Mouse (Mus musculus): ENCODE data around the gene Rab31. TPM values are rescaled to one million over a fixed set of nuclear protein-coding genes. Genes with fewer than 3 reads are reported as not detected.

The Rab31 gene
- polyA plus RNA-seq, 1 experiment from 2014 or later: 88.8 TPM

GRCm38 (mm10) chr17:65711779-65712178 is 60.8 kb downstream of the Rab31 start:
- 98% methylated on average over 5 of the region's 5 CpGs for WGBS
- no peak for ATAC-seq
- peaks cover 8% of the 10 kb centered on the region; the same call in 1 of the 2 replicates for H3K36me3 ChIP-seq (ENCODE audit: control insufficient read depth, insufficient read depth, low read length)
- no peak overlapping the region for H3K4me3 ChIP-seq (ENCODE audit: low read depth, low read length)
- no peak overlapping the region for H3K27ac ChIP-seq (ENCODE audit: low read depth, low read length)
- H3K9ac ChIP-seq (ENCODE audit: low read length): no peak overlapping the region
- DNase-seq (ENCODE audit: low spot score): no peak
- H3K4me2 ChIP-seq (ENCODE audit: low read length): no peak overlapping the region
- no peaks in the 10 kb centered on the region for H3K4me1 ChIP-seq (ENCODE audit: control insufficient read depth, insufficient read depth, low read length)
- H3K9me3 ChIP-seq (replicated peaks; ENCODE audit: control insufficient read depth, low read length): peaks cover 7% of the 10 kb centered on the region; the same call in 1 of the 2 replicates
- no peaks in the 10 kb centered on the region for H3K27me3 ChIP-seq (replicated peaks; ENCODE audit: control insufficient read depth, insufficient read depth, low read length)

- Histone ChIP-seq H3K4me3 (ENCODE audit: low read depth, low read length) (no peak overlapping the region), H3K9ac (ENCODE audit: low read length) (no peak overlapping the region), H3K9me3 (replicated peaks; ENCODE audit: control insufficient read depth, low read length) (peaks cover 7% of the 10 kb centered on the region; the same call in 1 of the 2 replicates), H3K27me3 (replicated peaks; ENCODE audit: control insufficient read depth, insufficient read depth, low read length) (no peaks in the 10 kb centered on the region), H3K27ac (ENCODE audit: low read depth, low read length) (no peak overlapping the region), H3K4me1 (ENCODE audit: control insufficient read depth, insufficient read depth, low read length) (no peaks in the 10 kb centered on the region), H3K4me2 (ENCODE audit: low read length) (no peak overlapping the region), H3K36me3 (ENCODE audit: control insufficient read depth, insufficient read depth, low read length) (peaks cover 8% of the 10 kb centered on the region; the same call in 1 of the 2 replicates)
- ATAC-seq (no peak), DNase-seq (ENCODE audit: low spot score) (no peak)
- WGBS: 95% methylated on average over 11 of the region's 11 CpGs
Measured at GRCm38 (mm10) chr17:65710576-65710975, 62.0 kb downstream of the Rab31 start.

GRCm38 (mm10) chr17:65706220-65706619 is 66.3 kb downstream of the Rab31 start:
- peak; percentile 58 for DNase-seq (ENCODE audit: low spot score)
- Histone ChIP-seq H3K27me3 (replicated peaks; ENCODE audit: control insufficient read depth, insufficient read depth, low read length) (no peaks in the 10 kb centered on the region), H3K36me3 (ENCODE audit: control insufficient read depth, insufficient read depth, low read length) (peaks cover 4% of the 10 kb centered on the region; the same call in 1 of the 2 replicates), H3K9me3 (replicated peaks; ENCODE audit: control insufficient read depth, low read length) (no peaks in the 10 kb centered on the region), H3K27ac (ENCODE audit: low read depth, low read length) (no peak overlapping the region), H3K9ac (ENCODE audit: low read length) (no peak overlapping the region), H3K4me2 (ENCODE audit: low read length) (no peak overlapping the region), H3K4me1 (ENCODE audit: control insufficient read depth, insufficient read depth, low read length) (peaks cover 7% of the 10 kb centered on the region; the same call in 1 of the 2 replicates), H3K4me3 (ENCODE audit: low read depth, low read length) (no peak overlapping the region)
- ATAC-seq: peak; percentile 29; the same call in 1 of the 2 replicates
- 77% methylated on average over 5 of the region's 5 CpGs for WGBS

- Histone ChIP-seq H3K9me3 (replicated peaks; ENCODE audit: control insufficient read depth, low read length) (no peaks in the 10 kb centered on the region), H3K27ac (ENCODE audit: low read depth, low read length) (no peak overlapping the region), H3K4me1 (ENCODE audit: control insufficient read depth, insufficient read depth, low read length) (peaks cover 12% of the 10 kb centered on the region; the same call in 1 of the 2 replicates), H3K4me2 (ENCODE audit: low read length) (no peak overlapping the region), H3K36me3 (ENCODE audit: control insufficient read depth, insufficient read depth, low read length) (no peaks in the 10 kb centered on the region), H3K4me3 (ENCODE audit: low read depth, low read length) (no peak overlapping the region), H3K27me3 (replicated peaks; ENCODE audit: control insufficient read depth, insufficient read depth, low read length) (no peaks in the 10 kb centered on the region), H3K9ac (ENCODE audit: low read length) (no peak overlapping the region)
- WGBS: 85% methylated on average over 13 of the region's 13 CpGs
- DNase-seq (ENCODE audit: low spot score) (no peak), ATAC-seq (no peak)
Measured at GRCm38 (mm10) chr17:65703527-65704391, 68.8 kb downstream of the Rab31 start.

GRCm38 (mm10) chr17:65701797-65702566 is 70.6 kb downstream of the Rab31 start:
- Histone ChIP-seq H3K36me3 (ENCODE audit: control insufficient read depth, insufficient read depth, low read length) (no peaks in the 10 kb centered on the region; the same call in 1 of the 2 replicates), H3K27ac (ENCODE audit: low read depth, low read length) (peak overlapping the region; percentile 86), H3K4me2 (ENCODE audit: low read length) (peak overlapping the region; percentile 12; the same call in 1 of the 2 replicates), H3K4me3 (ENCODE audit: low read depth, low read length) (no peak overlapping the region), H3K27me3 (replicated peaks; ENCODE audit: control insufficient read depth, insufficient read depth, low read length) (no peaks in the 10 kb centered on the region), H3K9me3 (replicated peaks; ENCODE audit: control insufficient read depth, low read length) (no peaks in the 10 kb centered on the region), H3K4me1 (ENCODE audit: control insufficient read depth, insufficient read depth, low read length) (peaks cover 12% of the 10 kb centered on the region; the same call in 1 of the 2 replicates), H3K9ac (ENCODE audit: low read length) (no peak overlapping the region)
- ATAC-seq (peak; percentile 55; the same call in 1 of the 2 replicates), DNase-seq (ENCODE audit: low spot score) (peak; percentile 70)
- 43% methylated on average over 13 of the region's 13 CpGs for WGBS

- Histone ChIP-seq H3K36me3 (ENCODE audit: control insufficient read depth, insufficient read depth, low read length) (no peaks in the 10 kb centered on the region; the same call in 1 of the 2 replicates), H3K4me1 (ENCODE audit: control insufficient read depth, insufficient read depth, low read length) (peaks cover 12% of the 10 kb centered on the region; the same call in 1 of the 2 replicates), H3K4me2 (ENCODE audit: low read length) (no peak overlapping the region), H3K27me3 (replicated peaks; ENCODE audit: control insufficient read depth, insufficient read depth, low read length) (no peaks in the 10 kb centered on the region), H3K4me3 (ENCODE audit: low read depth, low read length) (no peak overlapping the region), H3K9me3 (replicated peaks; ENCODE audit: control insufficient read depth, low read length) (no peaks in the 10 kb centered on the region), H3K9ac (ENCODE audit: low read length) (no peak overlapping the region), H3K27ac (ENCODE audit: low read depth, low read length) (no peak overlapping the region; the same call in 1 of the 2 replicates)
- 78% methylated on average over 8 of the region's 8 CpGs for WGBS
- DNase-seq (ENCODE audit: low spot score) (no peak), ATAC-seq (no peak)
Measured at GRCm38 (mm10) chr17:65701356-65701755, 71.2 kb downstream of the Rab31 start.

GRCm38 (mm10) chr17:65700060-65700459 is 72.5 kb downstream of the Rab31 start:
- Histone ChIP-seq H3K36me3 (ENCODE audit: control insufficient read depth, insufficient read depth, low read length) (no peaks in the 10 kb centered on the region; the same call in 1 of the 2 replicates), H3K27ac (ENCODE audit: low read depth, low read length) (peak overlapping the region; percentile 44; the same call in 1 of the 2 replicates), H3K4me3 (ENCODE audit: low read depth, low read length) (no peak overlapping the region), H3K4me2 (ENCODE audit: low read length) (no peak overlapping the region), H3K27me3 (replicated peaks; ENCODE audit: control insufficient read depth, insufficient read depth, low read length) (no peaks in the 10 kb centered on the region), H3K9ac (ENCODE audit: low read length) (no peak overlapping the region), H3K9me3 (replicated peaks; ENCODE audit: control insufficient read depth, low read length) (no peaks in the 10 kb centered on the region), H3K4me1 (ENCODE audit: control insufficient read depth, insufficient read depth, low read length) (peaks cover 12% of the 10 kb centered on the region; the same call in 1 of the 2 replicates)
- DNase-seq (ENCODE audit: low spot score) (peak; percentile 88), ATAC-seq (peak; percentile 78)
- WGBS: 45% methylated on average over 4 of the region's 4 CpGs

GRCm38 (mm10) chr17:65697791-65698463 is 74.6 kb downstream of the Rab31 start:
- DNase-seq (ENCODE audit: low spot score) (no peak), ATAC-seq (no peak)
- no peaks in the 10 kb centered on the region for H3K9me3 ChIP-seq (replicated peaks; ENCODE audit: control insufficient read depth, low read length)
- no peaks in the 10 kb centered on the region; the same call in 1 of the 2 replicates for H3K36me3 ChIP-seq (ENCODE audit: control insufficient read depth, insufficient read depth, low read length)
- H3K27ac ChIP-seq (ENCODE audit: low read depth, low read length): no peak overlapping the region
- H3K9ac ChIP-seq (ENCODE audit: low read length): no peak overlapping the region
- no peak overlapping the region for H3K4me2 ChIP-seq (ENCODE audit: low read length)
- WGBS: 88% methylated on average over 12 of the region's 12 CpGs
- H3K4me3 ChIP-seq (ENCODE audit: low read depth, low read length): no peak overlapping the region
- H3K4me1 ChIP-seq (ENCODE audit: control insufficient read depth, insufficient read depth, low read length): peaks cover 12% of the 10 kb centered on the region; the same call in 1 of the 2 replicates
- no peaks in the 10 kb centered on the region for H3K27me3 ChIP-seq (replicated peaks; ENCODE audit: control insufficient read depth, insufficient read depth, low read length)
